Mouse (Mus musculus) embryonic fibroblast, embryonic 13.5 days (primary cell): ENCODE results near the gene Lamc2. TPM values are rescaled to one million over a fixed set of nuclear protein-coding genes. Genes with fewer than 3 reads are reported as not detected.

Experiments
- H3K27ac ChIP-seq: 2 replicates; pipeline ENCODE4 v1.5.1; 2012; ENCODE audit warnings: low read length, control low read depth, inconsistent platforms; ENCODE audit not compliant: insufficient read depth
- H3K4me1 ChIP-seq: 2 replicates; pipeline ENCODE4 v1.6.1; 2011; ENCODE audit warnings: low read length; ENCODE audit not compliant: control insufficient read depth, insufficient read depth
- H3K4me3 ChIP-seq: 2 replicates; pipeline ENCODE4 v1.5.1; 2011; ENCODE audit warnings: mild to moderate bottlenecking, control low read depth, low read length; ENCODE audit not compliant: insufficient read depth
- CTCF ChIP-seq: IDR thresholded peaks from 2 replicates; pipeline ENCODE4 v1.5.1; 2011; ENCODE audit warnings: mild to moderate bottlenecking, control low read depth, low read length, moderate library complexity, borderline replicate concordance; ENCODE audit not compliant: insufficient read depth
- POLR2A ChIP-seq: IDR thresholded peaks from 2 replicates; pipeline ENCODE4 v1.6.1; 2011; ENCODE audit warnings: low read depth, mild to moderate bottlenecking, control low read depth, low read length, moderate library complexity
- polyA plus RNA-seq: library from polyadenylated mRNA; stranded (reverse); fragments of >200 nt; gene quantifications from 2 replicates; pipeline ENCODE4 v1.2.4, GENCODE M21; 2011; ENCODE audit warnings: low read depth; ENCODE audit not compliant: missing spikeins, insufficient read length

The Lamc2 gene
- polyA plus RNA-seq, 1 experiment: 3.3 TPM

DNA sequence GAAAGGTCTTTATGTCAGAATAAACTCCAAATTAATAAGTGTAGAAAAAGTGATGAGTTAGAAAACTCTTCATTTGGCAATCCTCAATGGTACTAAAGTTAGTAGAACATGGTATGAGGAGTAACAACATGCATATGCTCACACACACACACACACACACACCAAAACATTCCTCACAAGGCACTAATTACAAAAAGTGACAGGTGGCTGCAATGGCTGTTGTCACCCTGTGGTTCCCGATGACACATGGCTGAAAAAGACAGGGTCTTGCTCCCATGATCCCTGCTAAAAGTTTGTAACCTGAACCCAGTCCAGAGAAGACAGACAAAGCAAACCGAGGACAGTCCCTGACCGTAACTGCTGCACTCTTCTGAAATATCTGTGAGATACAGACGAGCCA lies 24.7 kb upstream of the Lamc2 start:
- H3K4me1 ChIP-seq: no peaks in the 10 kb centered on the region
- TF ChIP-seq CTCF (no peak), POLR2A (no peak)
- no peak overlapping the region for H3K4me3 ChIP-seq
- H3K27ac ChIP-seq: no peak overlapping the region

- Histone ChIP-seq H3K27ac (no peak overlapping the region), H3K4me3 (no peak overlapping the region), H3K4me1 (no peaks in the 10 kb centered on the region)
- TF ChIP-seq CTCF: no peak
- TF ChIP-seq POLR2A: no peak
Measured at GRCm38 (mm10) chr1:153210198-153210597, 24.0 kb upstream of the Lamc2 start.

- H3K4me3 ChIP-seq: no peak overlapping the region
- H3K27ac ChIP-seq: no peak overlapping the region; the same call in 1 of the 2 replicates
- TF ChIP-seq CTCF: no peak
- TF ChIP-seq POLR2A: no peak
- H3K4me1 ChIP-seq: peaks cover 6% of the 10 kb centered on the region
Measured at GRCm38 (mm10) chr1:153202195-153202594, 15.9 kb upstream of the Lamc2 start.

DNA sequence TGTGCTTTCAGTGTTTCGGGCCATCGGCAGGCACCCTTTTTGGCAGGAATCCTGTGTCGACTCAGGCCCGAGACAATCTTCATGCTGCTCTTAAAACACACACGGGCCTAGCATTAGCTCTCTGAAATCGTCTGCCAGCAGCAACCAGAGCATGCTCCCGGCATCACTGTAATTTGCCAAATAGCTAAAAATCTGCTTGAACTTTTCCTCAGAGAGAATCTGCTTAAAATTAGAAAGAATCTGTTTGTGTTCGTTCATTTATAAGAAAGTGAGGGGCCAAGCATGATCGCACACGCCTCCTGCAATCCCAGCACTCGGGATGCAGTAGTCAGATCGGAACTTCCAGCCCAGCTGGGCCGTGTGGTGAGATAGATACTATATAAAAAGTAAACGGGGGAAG lies 15.2 kb upstream of the Lamc2 start:
- H3K4me1 ChIP-seq: peaks cover 6% of the 10 kb centered on the region
- H3K4me3 ChIP-seq: no peak overlapping the region
- TF ChIP-seq CTCF: no peak
- TF ChIP-seq POLR2A: no peak
- H3K27ac ChIP-seq: no peak overlapping the region

DNA sequence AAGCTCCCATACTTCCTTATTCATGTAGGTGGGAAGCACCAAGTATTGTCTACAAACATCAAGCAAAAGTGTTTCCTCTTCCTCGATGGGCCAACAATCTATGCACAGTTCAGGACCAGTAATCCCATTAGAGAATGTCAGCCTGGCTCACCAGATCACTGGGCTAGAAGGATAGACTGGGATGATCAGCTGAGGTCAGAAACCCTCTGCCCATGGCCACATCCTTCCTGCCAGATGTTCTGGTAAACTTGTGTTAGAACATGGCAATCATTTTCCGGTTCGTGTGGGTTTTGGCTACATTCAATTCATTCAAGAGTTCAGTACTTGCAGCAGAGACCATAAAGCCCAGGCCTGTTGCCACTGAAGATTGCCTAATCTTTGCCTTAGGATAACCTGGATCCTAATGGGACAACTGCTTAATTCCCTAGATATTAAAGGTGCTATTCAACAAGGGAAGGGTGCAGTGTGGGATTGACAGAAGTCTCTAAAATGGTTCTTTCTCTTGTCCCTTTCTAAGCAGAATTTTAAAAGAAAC lies 11.1 kb upstream of the Lamc2 start:
- H3K27ac ChIP-seq: no peak overlapping the region
- TF ChIP-seq POLR2A (no peak), CTCF (no peak)

GRCm38 (mm10) chr1:153192945-153193344 lies 6.7 kb upstream of the Lamc2 start:
- no peaks in the 10 kb centered on the region; the same call in 1 of the 2 replicates for H3K4me1 ChIP-seq
- TF ChIP-seq CTCF: no peak
- TF ChIP-seq POLR2A: no peak
- H3K27ac ChIP-seq: no peak overlapping the region
- H3K4me3 ChIP-seq: no peak overlapping the region

More for the DNA sequence above, 11.1 kb upstream of the Lamc2 start:
- no peak overlapping the region for H3K4me3 ChIP-seq
- peaks cover 2% of the 10 kb centered on the region for H3K4me1 ChIP-seq

- no peak for TF ChIP-seq CTCF
- TF ChIP-seq POLR2A: no peak
- Histone ChIP-seq H3K4me1 (no peaks in the 10 kb centered on the region; the same call in 1 of the 2 replicates), H3K27ac (no peak overlapping the region), H3K4me3 (no peak overlapping the region)
Measured at GRCm38 (mm10) chr1:153192379-153192778, 6.1 kb upstream of the Lamc2 start.

DNA sequence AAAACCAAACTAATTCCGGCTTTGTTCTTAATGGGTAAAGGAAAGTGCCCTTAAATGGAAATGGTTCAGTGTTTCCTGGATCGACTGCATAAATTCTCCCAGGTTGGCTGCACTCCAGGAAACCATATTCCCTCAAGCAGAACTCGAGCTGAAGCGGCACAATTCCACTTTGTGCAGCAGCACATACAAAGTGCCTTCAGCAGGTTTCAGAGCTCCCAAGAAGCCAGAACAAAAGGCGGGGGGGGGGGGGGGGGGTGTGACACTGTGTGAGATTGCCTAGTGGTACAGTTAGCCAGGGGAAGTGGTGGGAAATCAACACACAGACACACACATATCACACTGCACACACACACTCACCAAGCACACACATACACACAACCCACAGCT lies 5.7 kb upstream of the Lamc2 start:
- H3K27ac ChIP-seq: peak overlapping the region; percentile 49
- H3K4me3 ChIP-seq: no peak overlapping the region
- no peaks in the 10 kb centered on the region; the same call in 1 of the 2 replicates for H3K4me1 ChIP-seq
- TF ChIP-seq POLR2A (no peak), CTCF (no peak)

DNA sequence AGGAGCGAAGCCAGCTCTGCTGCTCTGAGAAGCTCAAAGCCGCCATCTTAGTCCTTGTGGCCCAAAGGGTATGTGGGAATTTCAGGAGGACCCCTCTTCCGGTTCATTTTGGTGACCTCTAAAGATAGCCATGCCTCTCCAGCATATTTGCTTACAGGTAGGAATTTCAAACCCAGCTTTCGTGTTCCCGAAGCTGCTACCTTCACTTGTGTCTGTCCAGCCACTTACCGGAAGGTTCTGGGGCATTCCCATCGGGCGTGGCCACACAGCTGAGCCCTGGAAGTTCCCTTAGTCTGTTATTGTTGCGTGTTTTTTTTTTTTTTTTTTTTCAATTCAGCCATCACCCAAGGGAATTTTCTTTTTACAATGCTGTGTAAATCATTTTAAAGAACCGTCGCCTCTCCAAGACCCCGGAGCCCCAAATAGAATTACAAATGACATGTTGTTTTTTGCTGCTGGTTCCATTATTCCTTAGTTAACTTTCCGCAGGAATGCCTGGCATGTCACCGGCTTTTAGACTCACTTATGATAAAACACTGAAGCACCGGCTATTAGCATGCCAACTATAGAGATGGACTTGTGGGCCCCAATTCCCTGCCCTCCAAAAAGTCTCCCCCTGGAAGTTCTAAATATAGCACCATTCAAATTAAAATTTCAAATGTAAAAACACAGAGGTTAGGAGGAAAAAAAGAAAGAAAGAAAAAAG lies 5.1 kb upstream of the Lamc2 start:
- Histone ChIP-seq H3K4me3 (no peak overlapping the region), H3K4me1 (no peaks in the 10 kb centered on the region; the same call in 1 of the 2 replicates), H3K27ac (peak overlapping the region; percentile 49)
- TF ChIP-seq CTCF (no peak), POLR2A (no peak)

DNA sequence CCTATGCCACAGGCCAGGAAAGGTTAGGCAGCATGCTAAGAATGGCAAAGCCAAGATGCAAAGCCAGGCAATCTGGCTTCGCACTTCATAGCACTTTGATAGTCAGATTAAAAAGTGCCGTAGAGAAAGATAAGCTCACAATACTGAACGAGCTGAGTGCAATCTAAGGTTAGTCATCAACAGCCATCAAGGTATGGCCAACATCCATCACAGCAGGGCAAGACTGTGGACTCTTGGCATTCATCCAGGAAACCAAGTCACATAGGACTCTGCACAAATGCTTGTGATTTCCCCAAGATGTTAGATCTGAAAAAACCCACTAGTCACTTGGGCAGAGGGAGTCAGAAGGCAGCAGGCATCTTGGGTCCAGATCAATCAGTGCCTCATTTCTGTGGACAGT lies 1.8 kb upstream of the Lamc2 start:
- H3K27ac ChIP-seq: no peak overlapping the region
- TF ChIP-seq CTCF: no peak
- no peak for TF ChIP-seq POLR2A
- H3K4me1 ChIP-seq: no peaks in the 10 kb centered on the region; the same call in 1 of the 2 replicates
- no peak overlapping the region for H3K4me3 ChIP-seq
